Mouse (Mus musculus): ENCODE results near the gene Dock9.

DNA sequence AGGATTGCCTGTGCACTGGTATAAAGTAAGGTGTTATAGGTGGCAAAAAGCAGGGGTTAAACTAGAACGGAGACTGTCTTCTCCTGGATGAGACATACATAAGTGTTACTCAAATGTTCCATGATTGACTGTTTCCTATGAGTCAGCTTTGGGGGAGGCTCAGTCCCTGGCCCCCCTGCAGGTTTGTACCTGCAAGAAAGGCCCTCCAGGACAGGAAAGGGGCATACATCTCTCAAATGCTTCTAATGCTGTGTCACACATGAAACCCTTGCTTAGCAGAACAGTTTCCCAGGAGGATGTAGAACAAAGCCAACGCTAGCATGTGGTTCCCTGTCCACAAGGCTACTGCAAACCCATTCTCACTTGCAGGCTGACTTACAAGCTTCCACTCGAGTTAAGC, 87.5 kb downstream of the Dock9 start:
- TF ChIP-seq CTCF (IDR thresholded peaks at IDR 0.05; ENCODE audit: low read depth, low read length) = no peak
- no peak for TF ChIP-seq GATA1 (IDR thresholded peaks at IDR 0.05; ENCODE audit: borderline replicate concordance, low read length)
- no peak for TF ChIP-seq POLR2AphosphoS5 (IDR thresholded peaks at IDR 0.05; ENCODE audit: insufficient replicate concordance, low read depth, low read length)
- TF ChIP-seq GATA2 (IDR thresholded peaks at IDR 0.05; ENCODE audit: borderline replicate concordance, low read depth, low read length) = no peak

Data from G1E (cell line).